Mouse (Mus musculus) liver, postnatal 0 days (tissue): ENCODE results near the gene Rbbp6. TPM values are rescaled to one million over a fixed set of nuclear protein-coding genes. Genes with fewer than 3 reads are reported as not detected.

Source experiments
- ATAC-seq: fragments of 200-750 bp; cut with Nextera tagmentation; 2 replicates; pipeline ENCODE4 v1.8.0; 2017; ENCODE audit warnings: mild to moderate bottlenecking, moderate library complexity
- DNase-seq: peaks from one replicate; pipeline ENCODE4 v3.0.0-alpha.2; 2016
- H3K27ac ChIP-seq: fragments of 300-500 bp; sonication (generic); 2 replicates; pipeline ENCODE4 v1.5.1; 2014; ENCODE audit warnings: antibody characterized with exemption, moderate library complexity, mild to moderate bottlenecking, low read depth
- H3K27me3 ChIP-seq: fragments of 300-500 bp; sonication (generic); 2 replicates; pipeline ENCODE4 v1.6.1; 2014; ENCODE audit warnings: low read length, control low read depth, mixed read lengths; ENCODE audit not compliant: insufficient read depth
- H3K36me3 ChIP-seq: fragments of 300-500 bp; sonication (generic); replicated peaks from 2 replicates; pipeline ENCODE4 v1.6.1; 2014; ENCODE audit warnings: mild to moderate bottlenecking, control low read depth, low read length, moderate library complexity, mixed read lengths; ENCODE audit not compliant: insufficient read depth
- H3K4me1 ChIP-seq: fragments of 300-500 bp; sonication (generic); 2 replicates; pipeline ENCODE4 v1.6.1; 2014; ENCODE audit warnings: antibody characterized with exemption, mild to moderate bottlenecking, control low read depth; ENCODE audit not compliant: insufficient read depth
- H3K4me2 ChIP-seq: fragments of 300-500 bp; sonication (generic); 2 replicates; pipeline ENCODE4 v1.6.1; 2014; ENCODE audit warnings: low read depth, mild to moderate bottlenecking, low read length, moderate library complexity, mixed read lengths
- H3K4me3 ChIP-seq: fragments of 300-500 bp; sonication (generic); 2 replicates; pipeline ENCODE4 v1.5.1; 2014; ENCODE audit warnings: low read depth, low read length
- H3K9ac ChIP-seq: fragments of 300-500 bp; sonication (generic); replicated peaks from 2 replicates; pipeline ENCODE4 v1.6.1; 2014; ENCODE audit warnings: mild to moderate bottlenecking, moderate library complexity
- H3K9me3 ChIP-seq: fragments of 300-500 bp; sonication (generic); 2 replicates; pipeline ENCODE4 v1.6.1; 2016; ENCODE audit warnings: mild to moderate bottlenecking, control low read depth, low read length, mixed read lengths
- CTCF ChIP-seq: sonication (generic); IDR thresholded peaks from 2 replicates; pipeline ENCODE4 v1.5.1; 2016; ENCODE audit warnings: antibody characterized with exemption, low read depth
- EP300 ChIP-seq: IDR thresholded peaks from 2 replicates; pipeline ENCODE4 v1.6.1; 2016; ENCODE audit warnings: antibody characterized with exemption, low read depth, mild to moderate bottlenecking
- WGBS: fragments of 180-500 bp; shearing (Covaris S2); extraction: QIAGEN DNeasy Blood & Tissue Kit; methylation state at CpG from one replicate; pipeline ENCODE4 v1.1.7; 2014; ENCODE audit not compliant: insufficient replicate concordance; 5-methylcytosine and 5-hydroxymethylcytosine counted together
- polyA plus RNA-seq: library from polyadenylated mRNA; unstranded; fragments of >200 nt; fragmentation: Nextera tagmentation; extraction: Ambion mirVana; gene quantifications from 2 replicates; pipeline ENCODE4 v1.2.1, GENCODE M21; 2015

Rbbp6 gene
- polyA plus RNA-seq, 1 experiment from 2014 or later, result 7.8 TPM

- H3K27me3 ChIP-seq, result no peaks in the 10 kb centered on the region
- H3K4me2 ChIP-seq, result no peak overlapping the region
- TF ChIP-seq CTCF (no peak), EP300 (no peak)
- ATAC-seq (no peak), DNase-seq (no peak)
- H3K9me3 ChIP-seq, result no peaks in the 10 kb centered on the region
- H3K4me3 ChIP-seq, result no peak overlapping the region
- H3K4me1 ChIP-seq, result no peaks in the 10 kb centered on the region
- 88% methylated on average over 3 of the region's 3 CpGs for WGBS
- H3K9ac ChIP-seq, result no peak overlapping the region
- peaks cover 84% of the 10 kb centered on the region for H3K36me3 ChIP-seq
- H3K27ac ChIP-seq, result no peak overlapping the region
Measured at GRCm38 (mm10) chr7:122998189-122998588, 32.7 kb downstream of the Rbbp6 start.

DNA sequence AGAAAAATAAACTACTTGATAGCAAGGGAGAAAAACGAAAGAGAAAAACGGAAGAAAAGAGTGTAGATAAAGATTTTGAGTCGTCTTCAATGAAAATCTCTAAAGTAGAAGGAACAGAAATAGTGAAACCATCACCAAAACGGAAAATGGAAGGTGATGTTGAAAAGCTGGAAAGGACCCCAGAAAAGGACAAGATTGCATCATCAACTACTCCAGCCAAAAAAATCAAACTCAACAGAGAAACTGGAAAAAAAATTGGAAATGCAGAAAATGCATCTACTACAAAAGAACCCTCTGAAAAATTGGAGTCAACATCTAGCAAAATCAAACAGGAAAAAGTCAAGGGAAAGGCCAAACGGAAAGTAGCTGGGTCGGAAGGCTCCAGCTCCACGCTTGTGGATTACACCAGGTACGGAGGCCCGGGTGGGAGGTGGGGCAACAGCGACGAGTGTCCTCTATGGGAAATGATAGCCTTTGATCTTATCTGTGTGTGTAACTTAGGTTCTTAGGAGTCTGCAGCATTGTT is 34.4 kb downstream of the Rbbp6 start:
- H3K4me1 ChIP-seq, result no peaks in the 10 kb centered on the region
- no peak for TF ChIP-seq EP300
- no peak for TF ChIP-seq CTCF
- peaks cover 77% of the 10 kb centered on the region for H3K36me3 ChIP-seq
- no peak overlapping the region for H3K27ac ChIP-seq
- H3K27me3 ChIP-seq, result no peaks in the 10 kb centered on the region
- no peak overlapping the region for H3K4me3 ChIP-seq
- ATAC-seq (no peak), DNase-seq (no peak)
- no peaks in the 10 kb centered on the region for H3K9me3 ChIP-seq
- H3K9ac ChIP-seq, result no peak overlapping the region
- 84% methylated on average over 11 of the region's 11 CpGs for WGBS
- no peak overlapping the region for H3K4me2 ChIP-seq

DNA sequence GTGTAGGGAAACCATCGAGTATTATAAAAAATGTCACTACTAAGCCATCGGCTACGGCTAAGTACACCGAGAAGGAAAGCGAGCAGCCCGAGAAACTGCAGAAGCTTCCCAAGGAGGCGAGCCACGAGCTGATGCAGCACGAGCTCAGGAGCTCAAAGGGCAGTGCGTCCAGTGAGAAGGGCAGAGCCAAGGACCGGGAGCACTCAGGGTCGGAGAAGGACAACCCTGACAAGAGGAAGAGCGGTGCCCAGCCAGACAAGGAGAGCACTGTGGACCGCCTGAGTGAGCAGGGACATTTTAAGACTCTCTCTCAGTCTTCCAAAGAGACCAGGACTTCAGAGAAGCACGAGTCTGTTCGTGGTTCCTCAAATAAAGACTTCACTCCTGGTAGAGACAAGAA is 35.3 kb downstream of the Rbbp6 start:
- H3K9me3 ChIP-seq, result no peaks in the 10 kb centered on the region
- no peak overlapping the region for H3K27ac ChIP-seq
- H3K4me1 ChIP-seq, result no peaks in the 10 kb centered on the region
- peaks cover 71% of the 10 kb centered on the region for H3K36me3 ChIP-seq
- no peak overlapping the region for H3K4me2 ChIP-seq
- H3K27me3 ChIP-seq, result no peaks in the 10 kb centered on the region
- H3K9ac ChIP-seq, result no peak overlapping the region
- DNase-seq, result no peak
- no peak overlapping the region for H3K4me3 ChIP-seq
- WGBS, result 92% methylated on average over 16 of the region's 16 CpGs
- ATAC-seq, result no peak
- TF ChIP-seq EP300, result no peak
- no peak for TF ChIP-seq CTCF

- ATAC-seq (no peak), DNase-seq (no peak)
- H3K9me3 ChIP-seq, result no peaks in the 10 kb centered on the region
- H3K4me1 ChIP-seq, result no peaks in the 10 kb centered on the region
- H3K27ac ChIP-seq, result no peak overlapping the region
- no peak overlapping the region for H3K4me3 ChIP-seq
- TF ChIP-seq EP300 (no peak), CTCF (no peak)
- H3K27me3 ChIP-seq, result no peaks in the 10 kb centered on the region
- H3K4me2 ChIP-seq, result no peak overlapping the region
- peaks cover 65% of the 10 kb centered on the region for H3K36me3 ChIP-seq
- WGBS, result 90% methylated on average over 20 of the region's 20 CpGs
- H3K9ac ChIP-seq, result no peak overlapping the region
Measured at GRCm38 (mm10) chr7:123001341-123002027, 36.0 kb downstream of the Rbbp6 start.

GRCm38 (mm10) chr7:123002028-123002410 is 36.5 kb downstream of the Rbbp6 start:
- ATAC-seq (no peak), DNase-seq (no peak)
- no peaks in the 10 kb centered on the region for H3K9me3 ChIP-seq
- 96% methylated on average over 6 of the region's 6 CpGs for WGBS
- no peak for TF ChIP-seq EP300
- TF ChIP-seq CTCF, result no peak
- H3K9ac ChIP-seq, result no peak overlapping the region
- peaks cover 60% of the 10 kb centered on the region for H3K36me3 ChIP-seq
- no peaks in the 10 kb centered on the region for H3K4me1 ChIP-seq
- H3K27ac ChIP-seq, result no peak overlapping the region
- no peaks in the 10 kb centered on the region for H3K27me3 ChIP-seq
- no peak overlapping the region for H3K4me3 ChIP-seq
- H3K4me2 ChIP-seq, result no peak overlapping the region

DNA sequence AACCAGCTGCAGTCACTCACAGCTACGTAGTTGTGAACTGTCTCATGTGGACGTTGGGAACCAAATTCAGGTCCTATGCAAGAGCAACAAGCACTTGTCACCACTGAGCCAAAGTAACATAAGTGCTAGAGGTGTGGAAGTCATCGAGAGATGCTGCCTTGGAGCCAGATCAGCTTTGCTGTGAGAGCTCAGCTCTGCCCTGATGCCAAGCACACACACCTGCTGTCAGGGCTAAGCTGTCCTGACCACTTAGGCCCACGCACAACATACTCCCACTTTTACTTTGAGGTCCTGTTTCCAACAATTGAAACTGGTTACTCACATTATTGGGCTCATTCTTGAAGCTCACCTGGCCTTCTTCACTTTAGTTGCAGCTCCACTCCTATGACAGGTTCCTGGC is 37.7 kb downstream of the Rbbp6 start:
- peaks cover 52% of the 10 kb centered on the region for H3K36me3 ChIP-seq
- no peaks in the 10 kb centered on the region for H3K27me3 ChIP-seq
- DNase-seq (no peak), ATAC-seq (no peak)
- H3K27ac ChIP-seq, result no peak overlapping the region
- no peaks in the 10 kb centered on the region for H3K9me3 ChIP-seq
- TF ChIP-seq CTCF (no peak), EP300 (no peak)
- no peak overlapping the region for H3K9ac ChIP-seq
- 84% methylated on average over 4 of the region's 4 CpGs for WGBS
- H3K4me3 ChIP-seq, result no peak overlapping the region
- H3K4me1 ChIP-seq, result no peaks in the 10 kb centered on the region
- H3K4me2 ChIP-seq, result no peak overlapping the region

GRCm38 (mm10) chr7:123004442-123004841 is 39.0 kb downstream of the Rbbp6 start:
- no peak overlapping the region for H3K4me3 ChIP-seq
- peaks cover 40% of the 10 kb centered on the region for H3K36me3 ChIP-seq
- no peaks in the 10 kb centered on the region for H3K27me3 ChIP-seq
- peak overlapping the region; percentile 37 for H3K27ac ChIP-seq
- TF ChIP-seq EP300 (no peak), CTCF (no peak)
- no peak for DNase-seq
- no peaks in the 10 kb centered on the region for H3K9me3 ChIP-seq
- peak; percentile 83 for ATAC-seq
- H3K9ac ChIP-seq, result no peak overlapping the region
- H3K4me1 ChIP-seq, result no peaks in the 10 kb centered on the region
- no peak overlapping the region for H3K4me2 ChIP-seq
- WGBS, result 67% methylated on average over 5 of the region's 5 CpGs
